Mouse (Mus musculus): Measurements from ENCODE around the gene Gm10203. TPM values are rescaled to one million over a fixed set of nuclear protein-coding genes. Genes with fewer than 3 reads are reported as not detected.

The Gm10203 gene
- polyA plus RNA-seq, 3 experiments from 2014 or later, result not detected

Other genes with a start within 250 kb of the Gm10203 start
- 1 to 10 TPM; 3.2 to 6.0 (median 3.5) TPM for gene Caprin2, start 233.9 kb upstream of the Gm10203 start, polyA plus RNA-seq (2017; shearing (Covaris generic))
- gene Sinhcaf, start 183.7 kb upstream of the Gm10203 start, polyA plus RNA-seq (2017; shearing (Covaris generic)), result 10 to 100 TPM; 61.7 to 81.8 (median 61.8) TPM
- gene Dennd5b, start 28.5 kb upstream of the Gm10203 start, polyA plus RNA-seq (2017; shearing (Covaris generic)), result under 1 TPM; 0.23 to 0.66 (median 0.57) TPM
- 10 to 100 TPM; 42.0 to 73.9 (median 68.8) TPM for gene Etfbkmt, start 9.7 kb downstream of the Gm10203 start, polyA plus RNA-seq (2017; shearing (Covaris generic))
- gene Amn1, start 58.5 kb downstream of the Gm10203 start, polyA plus RNA-seq (2017; shearing (Covaris generic)), result 10 to 100 TPM; 24.8 to 29.4 (median 25.4) TPM
- 100 to 1,000 TPM; 169 to 237 (median 199) TPM for gene Resf1, start 179.2 kb downstream of the Gm10203 start, polyA plus RNA-seq (2017; shearing (Covaris generic))

All from inflammation-experienced regulatory T-cells, adult 6 months (primary cell).